Mouse (Mus musculus) limb, embryonic 12.5 days (tissue): ENCODE results near the gene Sergef. TPM values are rescaled to one million over a fixed set of nuclear protein-coding genes. Genes with fewer than 3 reads are reported as not detected.
A peak's percentile ranks its signal among the peaks of the same experiment; 100 is the strongest.
"Not testable (repeated sequence)": the region's sequence is repeated elsewhere in the genome, so short reads cannot be mapped to it uniquely, and the experiment has no call there.

Source experiments
- ATAC-seq: fragments of 200-750 bp; cut with Nextera tagmentation; 2 replicates; pipeline ENCODE4 v1.8.0; 2017; ENCODE audit warnings: low read depth, moderate TSS enrichment; ENCODE audit not compliant: insufficient number of reproducible peaks, insufficient read depth, low FRiP score, low TSS enrichment
- H3K27ac ChIP-seq: fragments of 300-500 bp; sonication (generic); 2 replicates; pipeline ENCODE4 v1.5.1; 2016; ENCODE audit warnings: mild to moderate bottlenecking, moderate library complexity
- H3K27me3 ChIP-seq: fragments of 300-500 bp; sonication (generic); 2 replicates; pipeline ENCODE4 v1.6.1; 2016; ENCODE audit warnings: mild to moderate bottlenecking, moderate library complexity
- H3K36me3 ChIP-seq: fragments of 300-500 bp; sonication (generic); 2 replicates; pipeline ENCODE4 v1.6.1; 2016; ENCODE audit warnings: mild to moderate bottlenecking, moderate library complexity
- H3K4me1 ChIP-seq: fragments of 300-500 bp; sonication (generic); replicated peaks from 2 replicates; pipeline ENCODE4 v1.6.1; 2016
- H3K4me2 ChIP-seq: fragments of 300-500 bp; sonication (generic); 2 replicates; pipeline ENCODE4 v1.6.1; 2016; ENCODE audit warnings: mild to moderate bottlenecking, moderate library complexity
- H3K4me3 ChIP-seq: fragments of 300-500 bp; sonication (generic); replicated peaks from 2 replicates; pipeline ENCODE4 v1.5.1; 2016; ENCODE audit warnings: mild to moderate bottlenecking
- H3K9ac ChIP-seq: fragments of 300-500 bp; sonication (generic); replicated peaks from 2 replicates; pipeline ENCODE4 v1.6.1; 2016; ENCODE audit warnings: mild to moderate bottlenecking, moderate library complexity
- H3K9me3 ChIP-seq: fragments of 300-500 bp; sonication (generic); 2 replicates; pipeline ENCODE4 v1.6.1; 2016; ENCODE audit warnings: mild to moderate bottlenecking, moderate library complexity
- WGBS: fragments of 180-500 bp; shearing (Covaris S2); methylation state at CpG from one replicate; pipeline ENCODE4 v1.1.7; 2016; 5-methylcytosine and 5-hydroxymethylcytosine counted together
- polyA plus RNA-seq: library from polyadenylated mRNA; unstranded; fragments of >200 nt; fragmentation: Nextera tagmentation; extraction: Ambion mirVana; gene quantifications from 2 replicates; pipeline ENCODE4 v1.2.1, GENCODE M21; 2016

Gene Sergef
- polyA plus RNA-seq: 11.1 and 12.1 TPM in 2 replicates

DNA sequence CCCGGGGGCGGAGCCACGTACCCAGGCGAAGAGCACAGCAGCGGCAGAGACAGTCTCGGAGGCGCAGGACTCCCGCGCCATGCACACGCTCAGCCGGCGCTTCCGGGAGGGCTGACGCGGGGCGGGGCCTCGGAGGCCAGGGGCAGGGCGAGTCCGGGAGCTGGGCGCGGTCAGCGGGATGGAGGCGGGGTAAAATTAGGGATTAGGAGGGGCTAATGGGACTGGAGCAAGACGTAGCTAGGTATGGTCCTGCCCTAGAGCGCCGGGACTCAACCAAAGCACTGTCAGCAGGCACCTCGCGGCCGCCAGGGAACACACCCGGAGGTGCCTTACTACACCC, at the start of gene Sergef:
Gene Sergef, minus strand, starts transcription at position 116 of the 340 bp plus-strand sequence.
- Histone ChIP-seq H3K9me3 (no peaks in the 10 kb centered on the region), H3K36me3 (no peaks in the 10 kb centered on the region), H3K4me2 (peak within 1 kb of the TSS; percentile 84), H3K27ac (no peak within 1 kb of the TSS), H3K27me3 (peaks cover 13% of the 10 kb centered on the region; the same call in 1 of the 2 replicates), H3K9ac (peak within 1 kb of the TSS; percentile 67), H3K4me1 (peaks cover 9% of the 10 kb centered on the region; the same call in 1 of the 2 replicates), H3K4me3 (peak within 1 kb of the TSS; percentile 66)
- WGBS: under 1% methylated on average over 30 of the region's 30 CpGs
- peak; percentile 93 for ATAC-seq

- no peak for ATAC-seq
- H3K4me3 ChIP-seq: no peak overlapping the region
- H3K9me3 ChIP-seq: no peaks in the 10 kb centered on the region
- H3K36me3 ChIP-seq: peaks cover 42% of the 10 kb centered on the region
- no peaks in the 10 kb centered on the region for H3K27me3 ChIP-seq
- no peak overlapping the region for H3K4me2 ChIP-seq
- no peaks in the 10 kb centered on the region for H3K4me1 ChIP-seq
- 87% methylated on average over 5 of the region's 5 CpGs for WGBS
- H3K27ac ChIP-seq: no peak overlapping the region
- no peak overlapping the region for H3K9ac ChIP-seq
Observed at GRCm38 (mm10) chr7:46686827-46687226, 47.2 kb upstream of the Sergef start.

DNA sequence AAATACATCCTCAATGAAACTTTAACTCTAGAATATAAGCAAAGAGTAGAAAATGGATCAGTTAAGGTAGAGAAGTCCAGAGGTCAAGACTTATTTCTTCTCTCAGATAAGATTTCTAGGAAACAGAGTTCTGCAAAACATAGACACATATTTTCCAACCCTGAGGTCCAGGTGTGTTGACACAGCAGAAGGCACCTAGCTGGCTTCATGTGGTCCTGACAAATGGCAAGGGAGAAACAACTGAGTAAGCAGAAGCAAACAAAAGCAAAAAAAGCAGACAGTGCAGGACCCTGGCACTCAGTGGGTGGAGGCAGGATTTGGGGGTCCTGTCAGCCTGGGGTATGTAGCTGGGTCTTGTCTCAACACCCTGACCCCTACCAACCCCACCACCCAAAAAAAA, 41.1 kb upstream of the Sergef start:
- no peaks in the 10 kb centered on the region for H3K27me3 ChIP-seq
- no peak overlapping the region for H3K9ac ChIP-seq
- no peak overlapping the region for H3K27ac ChIP-seq
- no peak overlapping the region for H3K4me3 ChIP-seq
- H3K4me1 ChIP-seq: no peaks in the 10 kb centered on the region
- ATAC-seq: no peak
- no peaks in the 10 kb centered on the region for H3K9me3 ChIP-seq
- no peaks in the 10 kb centered on the region for H3K36me3 ChIP-seq
- no peak overlapping the region for H3K4me2 ChIP-seq

- not testable (repeated sequence) for H3K27me3 ChIP-seq, H3K9ac ChIP-seq, H3K27ac ChIP-seq, H3K36me3 ChIP-seq, H3K9me3 ChIP-seq, H3K4me1 ChIP-seq, H3K4me3 ChIP-seq, H3K4me2 ChIP-seq, ATAC-seq
- 82% methylated on average over 7 of the region's 7 CpGs for WGBS
Observed at GRCm38 (mm10) chr7:46679044-46679443, 39.4 kb upstream of the Sergef start.

GRCm38 (mm10) chr7:46678417-46678816, 38.8 kb upstream of the Sergef start:
- Histone ChIP-seq H3K9ac (no peak overlapping the region), H3K27me3 (no peaks in the 10 kb centered on the region), H3K27ac (no peak overlapping the region), H3K4me1 (no peaks in the 10 kb centered on the region), H3K9me3 (no peaks in the 10 kb centered on the region), H3K36me3 (no peaks in the 10 kb centered on the region), H3K4me2 (no peak overlapping the region), H3K4me3 (no peak overlapping the region)
- 85% methylated on average over 3 of the region's 3 CpGs for WGBS
- ATAC-seq: no peak

GRCm38 (mm10) chr7:46676808-46677360, 37.3 kb upstream of the Sergef start:
- Histone ChIP-seq H3K27ac (no peak overlapping the region), H3K4me3 (no peak overlapping the region), H3K4me1 (no peaks in the 10 kb centered on the region; the same call in 1 of the 2 replicates), H3K36me3 (no peaks in the 10 kb centered on the region), H3K9me3 (no peaks in the 10 kb centered on the region), H3K27me3 (no peaks in the 10 kb centered on the region), H3K4me2 (no peak overlapping the region), H3K9ac (no peak overlapping the region)
- no peak for ATAC-seq
- 71% methylated on average over 5 of the region's 5 CpGs for WGBS

- H3K4me1 ChIP-seq: no peaks in the 10 kb centered on the region; the same call in 1 of the 2 replicates
- no peak overlapping the region for H3K9ac ChIP-seq
- H3K4me3 ChIP-seq: no peak overlapping the region
- no peak overlapping the region for H3K4me2 ChIP-seq
- WGBS: 81% methylated on average over 8 of the region's 8 CpGs
- no peaks in the 10 kb centered on the region for H3K9me3 ChIP-seq
- ATAC-seq: no peak
- no peaks in the 10 kb centered on the region for H3K27me3 ChIP-seq
- no peak overlapping the region for H3K27ac ChIP-seq
- no peaks in the 10 kb centered on the region for H3K36me3 ChIP-seq
Observed at GRCm38 (mm10) chr7:46675886-46676285, 36.3 kb upstream of the Sergef start.

DNA sequence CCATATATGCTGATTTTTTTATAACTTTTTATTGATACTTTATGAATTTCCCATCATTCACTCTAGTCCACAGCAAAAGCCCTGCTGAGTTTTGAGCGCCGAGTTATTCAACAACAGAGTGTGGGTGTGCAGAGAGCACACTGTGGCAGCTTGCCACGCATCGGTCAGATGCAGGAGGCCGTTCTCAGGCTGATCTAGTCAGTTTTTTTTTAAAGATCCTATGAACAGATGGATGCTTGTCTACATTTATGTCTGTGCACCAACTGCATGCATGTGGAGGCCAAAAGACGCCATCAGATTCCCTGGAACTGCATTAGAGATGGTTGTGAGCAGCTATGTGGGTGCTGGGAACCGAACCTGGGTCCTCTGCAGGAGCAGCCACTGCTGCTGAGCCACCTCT, 35.5 kb upstream of the Sergef start:
- H3K27me3 ChIP-seq: no peaks in the 10 kb centered on the region
- H3K4me1 ChIP-seq: no peaks in the 10 kb centered on the region; the same call in 1 of the 2 replicates
- ATAC-seq: no peak
- H3K9me3 ChIP-seq: no peaks in the 10 kb centered on the region
- 89% methylated on average over 7 of the region's 7 CpGs for WGBS
- no peaks in the 10 kb centered on the region for H3K36me3 ChIP-seq
- no peak overlapping the region for H3K4me3 ChIP-seq
- no peak overlapping the region for H3K27ac ChIP-seq
- no peak overlapping the region for H3K9ac ChIP-seq
- no peak overlapping the region for H3K4me2 ChIP-seq

DNA sequence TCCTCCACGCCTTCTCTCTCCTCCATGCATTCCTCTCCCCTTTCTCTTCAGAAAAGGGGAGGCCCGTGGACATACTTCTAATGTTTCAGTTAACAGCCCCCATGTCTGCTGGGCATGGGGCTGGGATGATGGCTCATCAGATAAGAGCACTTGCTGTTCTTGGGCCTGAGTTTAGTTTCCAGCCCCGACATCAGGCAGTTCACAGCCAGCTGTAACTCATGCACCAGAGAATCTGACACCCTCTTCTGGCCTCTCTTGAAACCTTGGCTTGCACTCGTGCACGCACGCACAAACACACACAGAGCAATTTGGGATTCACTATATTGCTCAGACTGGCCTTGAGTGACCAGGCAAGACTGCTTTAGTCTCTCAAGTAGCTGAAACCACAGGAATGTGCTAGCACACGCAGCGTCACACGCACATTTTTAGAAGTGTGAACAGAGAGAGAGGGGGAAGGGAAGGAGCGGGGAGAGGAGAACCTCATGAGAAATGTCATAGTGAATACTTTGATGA, 32.6 kb upstream of the Sergef start, which contains the start of gene Tph1:
Gene Tph1, minus strand, starts transcription at position 378 of the 513 bp plus-strand sequence.
- peaks cover 18% of the 10 kb centered on the region for H3K27me3 ChIP-seq
- no peaks in the 10 kb centered on the region for H3K36me3 ChIP-seq
- H3K4me2 ChIP-seq: no peak within 1 kb of the TSS
- H3K9ac ChIP-seq: no peak within 1 kb of the TSS
- H3K4me1 ChIP-seq: peaks cover 5% of the 10 kb centered on the region
- no peaks in the 10 kb centered on the region for H3K9me3 ChIP-seq
- WGBS: 41% methylated on average over 10 of the region's 10 CpGs
- ATAC-seq: no peak
- no peak within 1 kb of the TSS for H3K27ac ChIP-seq
- H3K4me3 ChIP-seq: no peak within 1 kb of the TSS

DNA sequence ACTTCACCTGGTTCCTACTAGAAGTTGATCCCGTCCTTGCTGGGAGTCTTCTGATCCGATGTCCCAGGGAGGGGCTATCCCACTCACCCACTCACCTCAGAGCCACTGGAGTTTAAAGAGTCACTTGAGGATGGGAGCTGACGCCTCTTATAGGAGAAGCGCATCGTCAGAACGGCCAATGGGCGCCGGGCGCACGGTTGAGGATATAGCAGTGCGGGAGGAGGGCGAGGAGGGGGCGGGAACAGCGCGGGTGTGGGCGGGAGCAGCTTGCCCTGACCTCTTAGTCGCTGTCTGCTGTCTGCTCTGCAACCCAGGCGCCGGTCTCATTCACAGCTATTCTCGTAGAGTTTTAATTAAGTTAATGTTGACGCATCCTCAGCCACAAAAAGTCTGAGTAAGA, 27.6 kb upstream of the Sergef start:
- H3K4me1 ChIP-seq: peaks cover 7% of the 10 kb centered on the region
- no peak for ATAC-seq
- no peaks in the 10 kb centered on the region for H3K9me3 ChIP-seq
- H3K4me3 ChIP-seq: no peak overlapping the region
- H3K27ac ChIP-seq: no peak overlapping the region
- H3K36me3 ChIP-seq: no peaks in the 10 kb centered on the region
- 1% methylated on average over 21 of the region's 21 CpGs for WGBS
- H3K27me3 ChIP-seq: peaks cover 32% of the 10 kb centered on the region
- H3K4me2 ChIP-seq: peak overlapping the region; percentile 48
- no peak overlapping the region for H3K9ac ChIP-seq

DNA sequence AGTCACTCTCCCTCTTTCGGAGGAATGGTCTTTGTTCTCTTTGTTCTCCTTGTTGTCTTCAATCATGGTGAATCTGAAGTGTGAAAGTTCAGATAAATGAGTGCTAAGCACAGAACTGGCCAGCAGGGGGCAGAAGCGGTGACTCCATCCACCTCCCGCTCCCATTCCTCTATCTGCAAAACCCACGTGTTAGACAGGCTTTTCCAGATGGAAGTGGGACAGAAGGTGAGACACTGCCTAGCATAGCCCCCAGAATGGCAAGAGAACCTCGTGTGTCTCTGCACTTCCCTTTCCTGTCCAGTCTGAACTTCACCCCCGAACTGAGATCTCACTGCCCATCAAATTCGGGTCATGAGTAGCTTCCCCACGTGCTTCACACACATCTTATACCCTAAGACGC, 25.6 kb upstream of the Sergef start:
- H3K27me3 ChIP-seq: peaks cover 32% of the 10 kb centered on the region
- H3K36me3 ChIP-seq: no peaks in the 10 kb centered on the region
- WGBS: 36% methylated on average over 9 of the region's 9 CpGs
- H3K9me3 ChIP-seq: no peaks in the 10 kb centered on the region
- peaks cover 7% of the 10 kb centered on the region for H3K4me1 ChIP-seq
- no peak for ATAC-seq
- no peak overlapping the region for H3K27ac ChIP-seq
- H3K4me2 ChIP-seq: no peak overlapping the region
- H3K4me3 ChIP-seq: no peak overlapping the region
- H3K9ac ChIP-seq: no peak overlapping the region

DNA sequence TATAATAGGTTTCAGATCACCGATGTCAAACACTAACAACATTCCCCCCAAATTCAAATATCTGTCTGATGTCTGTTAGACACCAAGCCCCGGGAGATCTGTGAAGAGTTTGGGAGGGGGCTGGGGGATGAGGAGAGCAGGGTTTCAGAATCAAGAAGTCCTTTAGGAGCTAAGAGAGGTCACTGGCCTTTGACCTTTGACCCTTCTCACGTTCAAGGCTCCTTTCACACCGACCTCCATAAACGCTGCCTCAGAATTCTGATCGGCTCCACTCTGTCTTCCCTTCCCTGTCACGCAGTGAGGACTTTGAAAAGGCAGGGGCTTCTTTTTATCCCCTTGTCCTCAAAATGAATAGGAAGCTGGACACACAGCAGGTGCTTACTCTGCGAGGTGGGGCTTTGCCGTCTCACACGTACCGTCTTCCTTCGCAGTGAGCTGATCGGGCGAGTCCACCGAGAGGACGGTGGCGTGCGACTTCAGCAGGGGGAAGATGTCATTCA, 22.0 kb upstream of the Sergef start:
- Histone ChIP-seq H3K27me3 (peaks cover 12% of the 10 kb centered on the region), H3K9me3 (no peaks in the 10 kb centered on the region), H3K36me3 (no peaks in the 10 kb centered on the region), H3K4me2 (no peak overlapping the region), H3K27ac (no peak overlapping the region), H3K4me1 (no peaks in the 10 kb centered on the region; the same call in 1 of the 2 replicates), H3K4me3 (no peak overlapping the region), H3K9ac (no peak overlapping the region)
- 57% methylated on average over 18 of the region's 18 CpGs for WGBS
- ATAC-seq: no peak
